Mouse (Mus musculus): ENCODE data around the gene Rps6kb2. TPM values are rescaled to one million over a fixed set of nuclear protein-coding genes. Genes with fewer than 3 reads are reported as not detected.

The Rps6kb2 gene
- total RNA-seq, 2 experiments from 2014 or later, result 25.0 to 26.7 TPM

DNA sequence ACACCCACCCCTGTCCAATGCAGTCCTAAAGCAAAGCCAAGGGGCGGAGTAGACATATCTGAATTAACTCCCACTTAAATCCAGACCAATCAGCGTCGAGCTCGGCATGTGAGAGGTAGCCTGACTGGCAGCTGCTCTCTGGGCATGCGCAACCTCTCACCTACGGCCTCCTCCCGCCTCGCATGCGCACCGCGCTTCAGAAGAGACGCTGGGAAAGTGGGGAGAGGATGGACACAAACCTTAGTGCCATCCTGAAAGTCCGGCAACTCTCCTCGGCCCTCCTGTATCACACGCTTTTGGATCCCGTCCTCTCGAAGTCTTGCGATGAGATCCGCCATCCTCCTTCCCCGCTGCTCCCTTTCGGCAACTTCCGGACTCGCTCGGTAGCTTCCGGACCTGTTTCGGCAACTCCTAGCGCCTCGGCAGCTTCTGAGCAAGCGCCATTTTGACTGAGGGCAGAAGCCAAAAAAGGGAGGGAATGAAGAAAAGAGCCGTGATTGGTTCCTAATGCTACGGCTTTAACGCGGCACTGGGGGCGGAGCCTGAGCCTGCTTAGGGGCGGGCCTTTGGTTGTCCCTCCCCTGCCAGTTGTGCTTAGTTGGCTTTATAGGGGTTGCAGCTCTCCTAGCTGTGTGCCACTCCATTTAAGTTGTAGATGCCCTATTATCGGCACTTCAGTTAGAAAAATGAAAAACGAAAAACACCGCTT is 41.9 kb downstream of the Rps6kb2 start:
- peak; percentile 74 for ATAC-seq (ENCODE audit: poor library complexity, severe bottlenecking)

DNA sequence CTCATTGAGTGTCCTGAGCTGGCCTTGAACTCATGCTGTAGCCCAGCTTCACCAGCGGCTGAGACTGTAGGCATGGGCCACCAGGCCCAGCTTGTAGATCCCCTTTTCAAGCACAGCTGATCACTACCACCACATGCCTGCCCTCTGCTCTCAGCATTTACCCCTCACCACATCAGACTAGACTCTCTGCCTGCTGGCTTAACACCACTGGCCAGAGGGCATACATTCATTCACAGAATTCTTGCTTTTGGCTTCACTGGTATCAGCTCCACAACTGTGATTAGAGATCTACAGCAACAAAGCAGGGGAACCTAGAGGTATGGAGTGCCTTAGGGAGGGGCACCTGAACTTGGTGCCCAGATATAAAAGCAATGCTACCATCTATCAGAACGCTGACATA is 42.7 kb downstream of the Rps6kb2 start:
- ATAC-seq (ENCODE audit: poor library complexity, severe bottlenecking), result no peak

DNA sequence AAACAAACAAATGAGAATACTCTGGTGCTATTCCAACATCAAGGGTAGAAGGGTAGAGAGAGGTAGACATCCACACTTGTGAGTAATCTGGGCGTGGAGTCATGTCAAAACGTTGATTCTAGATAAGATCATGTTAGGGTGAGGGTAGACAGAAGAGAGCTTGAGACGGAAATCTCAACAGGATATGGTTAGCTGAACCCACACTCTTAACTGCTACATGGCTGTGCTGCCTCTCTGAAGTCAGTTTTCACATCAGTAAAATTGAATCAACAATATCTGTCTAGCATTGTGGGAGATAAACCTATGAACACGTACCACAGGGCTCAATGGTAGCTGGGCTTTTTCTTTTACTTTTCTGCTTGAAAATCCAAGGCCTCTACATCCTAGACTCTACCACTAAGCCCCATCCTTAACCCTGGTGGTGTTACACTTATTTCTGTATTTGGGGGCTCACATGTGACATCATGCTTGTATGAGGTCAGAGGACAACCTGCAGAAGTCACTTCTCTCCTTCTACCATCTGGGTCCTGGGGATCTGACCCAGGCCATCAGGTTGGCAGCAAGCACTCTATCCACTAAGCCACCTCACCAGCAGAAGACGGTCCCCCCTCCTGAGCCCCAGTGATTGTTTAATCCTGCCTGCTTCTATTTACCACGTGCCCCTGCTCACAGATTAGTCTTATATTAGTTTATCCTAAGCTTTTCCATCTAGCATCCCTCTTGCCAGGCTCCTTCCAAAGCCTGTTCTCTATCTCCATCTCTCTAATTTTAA is 43.3 kb downstream of the Rps6kb2 start:
- no peak for ATAC-seq (ENCODE audit: poor library complexity, severe bottlenecking)

DNA sequence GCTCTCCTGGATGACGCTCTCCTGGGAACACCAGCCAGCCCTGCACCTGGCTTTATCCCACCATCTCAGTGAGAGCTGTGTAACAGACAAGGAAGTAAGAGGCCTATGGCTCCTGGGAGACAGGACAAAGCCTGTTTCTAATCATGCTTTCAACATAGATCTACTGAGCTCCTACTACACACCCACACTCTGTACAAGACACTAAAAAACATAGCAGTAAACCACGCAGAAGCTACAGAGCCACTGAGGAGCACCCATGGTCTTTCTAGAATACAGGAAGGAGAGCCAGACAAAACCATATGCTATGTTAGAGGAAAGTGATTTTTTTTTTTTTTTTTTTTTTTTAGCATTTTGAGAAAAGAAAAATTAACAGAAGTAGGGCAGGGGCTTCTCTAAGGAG is 44.8 kb downstream of the Rps6kb2 start:
- ATAC-seq (ENCODE audit: poor library complexity, severe bottlenecking), result no peak

DNA sequence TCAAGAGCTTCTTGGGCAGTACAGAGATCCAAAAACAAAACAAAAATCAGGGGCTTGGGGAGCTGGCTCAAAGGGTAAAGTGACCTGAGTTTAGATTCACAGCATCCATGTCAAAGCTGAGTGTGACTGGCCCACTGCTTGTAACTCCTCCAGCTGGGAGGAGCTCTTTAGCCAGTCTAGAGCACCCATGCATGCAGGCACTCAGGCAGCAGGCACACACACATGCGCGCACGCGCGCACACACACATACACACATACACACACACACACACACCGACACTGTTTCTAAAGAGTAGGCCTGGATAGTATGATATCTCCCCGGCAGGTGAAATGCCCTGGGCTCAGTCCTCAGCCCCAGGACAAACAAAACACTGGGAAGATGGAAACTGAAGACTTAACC is 46.1 kb downstream of the Rps6kb2 start:
- ATAC-seq (ENCODE audit: poor library complexity, severe bottlenecking), result no peak

DNA sequence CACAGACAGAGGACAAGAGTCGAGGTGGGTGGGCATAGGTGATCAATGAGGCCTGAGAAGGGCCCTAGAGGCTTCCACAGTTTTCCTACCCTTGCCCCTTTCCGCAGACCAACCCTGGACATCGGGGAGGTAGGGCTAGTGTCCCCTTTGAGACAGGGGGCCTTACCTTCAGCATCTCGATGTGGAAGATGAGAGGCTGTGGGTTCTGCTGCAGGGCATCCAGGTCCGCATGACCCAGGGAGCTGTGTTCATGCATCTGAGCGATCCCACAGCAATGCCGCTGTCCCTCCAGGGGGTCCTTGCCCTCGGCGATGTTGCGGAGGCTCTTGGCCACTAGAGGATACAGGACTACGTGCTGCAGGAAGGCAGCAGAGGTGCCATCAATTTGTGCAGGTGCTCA is 47.3 kb downstream of the Rps6kb2 start:
- ATAC-seq (ENCODE audit: poor library complexity, severe bottlenecking), result no peak

DNA sequence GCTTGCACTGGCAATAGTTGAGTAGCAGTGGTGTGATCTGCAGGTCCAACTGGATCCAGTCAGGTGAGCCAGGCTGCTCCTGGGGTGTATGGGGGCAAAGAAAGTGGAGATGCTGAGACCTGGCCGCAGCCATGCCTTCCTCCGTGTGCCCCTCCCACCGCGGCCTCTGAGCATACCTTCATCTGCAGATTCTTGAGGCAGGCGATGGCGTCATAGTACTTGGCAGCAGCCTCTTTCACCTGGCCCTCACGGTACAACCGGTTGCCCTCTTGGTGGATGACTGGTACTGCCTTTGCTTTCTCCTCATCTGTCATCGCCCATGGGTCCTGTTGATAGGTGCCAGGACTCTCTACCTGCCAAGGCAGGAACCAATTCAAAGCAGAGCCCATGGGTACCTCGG is 48.0 kb downstream of the Rps6kb2 start:
- ATAC-seq (ENCODE audit: poor library complexity, severe bottlenecking), result no peak

DNA sequence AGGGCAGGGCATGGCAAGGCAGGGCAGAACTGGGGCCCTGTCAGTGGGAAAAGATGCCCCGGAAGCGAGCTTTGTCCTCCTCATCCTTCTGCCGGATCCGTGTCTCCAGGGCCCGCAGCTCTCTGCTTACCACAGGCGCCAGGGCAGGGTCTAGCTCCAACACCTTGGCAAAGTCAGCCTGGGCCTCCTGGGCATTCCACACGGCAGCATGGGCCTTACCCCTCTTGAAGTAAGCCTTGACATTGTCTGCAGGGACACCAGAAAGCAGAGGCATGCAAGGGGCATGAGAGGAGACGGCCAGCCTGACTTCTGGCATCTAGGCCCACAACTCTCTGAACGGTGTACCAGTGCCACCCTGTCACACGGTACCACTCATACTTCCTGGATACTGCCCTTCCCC is 48.6 kb downstream of the Rps6kb2 start:
- ATAC-seq (ENCODE audit: poor library complexity, severe bottlenecking), result no peak

DNA sequence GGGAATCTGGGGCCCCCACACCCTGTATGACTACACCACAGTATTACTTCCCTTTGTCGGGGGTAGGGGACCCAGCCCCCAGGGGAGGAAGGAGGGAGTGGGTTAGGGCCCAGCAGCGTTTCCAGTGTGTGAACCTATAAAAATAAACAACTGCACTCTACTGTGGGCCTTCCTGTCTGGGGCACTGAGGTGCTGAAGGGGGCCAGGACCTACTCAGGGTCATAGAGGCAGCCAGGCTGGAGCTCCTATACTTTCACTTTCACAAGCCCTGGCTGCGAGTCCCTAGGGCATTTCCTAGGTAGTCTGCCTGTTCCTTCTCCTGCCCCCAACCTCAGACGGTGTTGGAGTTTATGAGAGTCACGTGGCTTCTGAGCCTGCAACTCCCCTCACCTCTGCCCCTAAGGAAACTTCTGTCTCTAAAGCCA is 49.3 kb downstream of the Rps6kb2 start:
- peak; percentile 36 for ATAC-seq (ENCODE audit: poor library complexity, severe bottlenecking)

DNA sequence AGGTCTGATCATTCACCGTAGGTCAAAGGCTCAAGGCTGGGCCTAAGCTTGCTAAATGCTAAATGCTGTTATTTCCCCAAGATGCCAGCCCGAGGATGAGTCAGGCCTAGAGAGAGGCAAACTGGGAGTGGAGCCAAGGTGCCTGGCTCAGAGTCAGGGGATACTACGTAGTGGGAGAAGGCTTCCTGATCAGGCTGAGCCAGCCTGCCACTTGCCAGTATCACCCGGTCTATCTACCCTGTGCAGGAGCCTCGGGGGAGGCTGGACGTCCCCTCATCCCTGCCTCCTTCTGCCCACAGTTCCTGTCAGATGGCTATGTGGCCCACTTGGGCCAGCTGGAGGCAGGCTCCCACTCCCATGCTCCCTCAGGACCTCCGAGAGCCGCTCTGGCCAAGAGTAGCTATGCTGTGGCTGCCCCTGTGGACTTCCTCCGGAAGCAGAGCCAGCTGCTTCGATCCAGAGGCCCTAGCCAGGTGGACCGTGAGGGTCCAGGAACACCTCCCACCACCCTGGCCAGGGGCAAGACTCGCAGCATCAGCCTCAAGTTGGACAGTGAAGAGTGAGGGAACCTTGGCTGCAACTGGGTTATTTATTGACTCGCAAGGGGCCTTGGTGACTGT is 49.9 kb downstream of the Rps6kb2 start:
- peak; percentile 48 for ATAC-seq (ENCODE audit: poor library complexity, severe bottlenecking)

DNA sequence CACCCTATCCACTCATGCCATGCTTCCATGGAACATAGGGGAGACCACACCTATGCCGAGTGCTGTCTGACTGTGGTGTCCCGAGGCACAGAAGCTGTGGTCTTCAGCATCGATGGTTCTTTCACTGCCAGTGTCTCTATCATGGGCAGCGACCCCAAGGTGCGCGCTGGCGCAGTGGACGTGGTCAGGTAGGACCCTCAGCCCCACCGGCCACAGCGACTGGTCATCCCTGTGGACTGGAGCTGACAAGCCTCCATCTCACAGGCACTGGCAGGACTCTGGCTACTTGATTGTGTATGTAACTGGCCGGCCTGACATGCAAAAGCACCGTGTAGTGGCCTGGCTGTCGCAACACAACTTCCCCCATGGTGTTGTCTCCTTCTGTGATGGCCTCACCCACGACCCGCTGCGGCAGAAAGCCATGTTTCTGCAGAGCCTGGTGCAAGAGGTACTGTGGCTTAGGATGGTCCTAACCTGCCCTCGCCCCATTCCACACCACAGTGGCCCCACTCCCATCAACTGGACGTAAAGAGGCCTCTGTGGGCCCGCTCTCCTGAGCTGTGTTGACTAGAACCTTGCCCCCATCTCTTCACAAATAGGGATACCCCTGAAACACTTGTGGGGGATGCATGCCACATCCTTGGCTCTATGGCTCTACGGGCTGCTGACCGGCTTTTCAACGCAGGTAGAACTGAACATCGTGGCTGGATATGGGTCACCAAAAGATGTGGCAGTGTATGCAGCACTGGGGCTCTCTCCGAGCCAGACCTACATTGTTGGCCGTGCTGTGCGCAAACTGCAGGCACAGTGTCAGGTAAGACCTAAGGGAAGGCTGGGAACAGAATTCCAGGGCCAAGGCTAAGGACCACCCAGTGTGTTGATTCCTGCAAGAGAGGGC is 50.8 kb downstream of the Rps6kb2 start:
- peak; percentile 80 for ATAC-seq (ENCODE audit: poor library complexity, severe bottlenecking)

DNA sequence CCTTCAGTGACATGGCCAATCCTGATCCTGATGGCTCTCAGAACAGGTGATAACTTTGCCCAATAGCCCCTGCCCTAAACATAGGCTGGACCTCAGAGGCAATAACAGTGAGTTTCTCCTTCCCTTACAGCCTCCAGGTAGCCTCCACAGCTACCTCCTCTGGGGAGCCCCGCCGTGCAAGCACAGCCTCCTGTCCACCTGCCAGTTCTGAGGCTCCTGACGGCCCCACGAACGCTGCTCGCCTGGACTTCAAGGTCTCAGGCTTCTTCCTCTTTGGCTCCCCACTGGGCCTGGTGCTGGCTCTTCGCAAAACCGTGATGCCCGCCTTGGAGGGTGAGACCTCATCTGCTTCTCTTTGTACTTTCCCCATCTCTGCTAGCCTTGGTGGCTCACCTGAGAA is 54.6 kb downstream of the Rps6kb2 start:
- ATAC-seq (ENCODE audit: poor library complexity, severe bottlenecking), result no peak

DNA sequence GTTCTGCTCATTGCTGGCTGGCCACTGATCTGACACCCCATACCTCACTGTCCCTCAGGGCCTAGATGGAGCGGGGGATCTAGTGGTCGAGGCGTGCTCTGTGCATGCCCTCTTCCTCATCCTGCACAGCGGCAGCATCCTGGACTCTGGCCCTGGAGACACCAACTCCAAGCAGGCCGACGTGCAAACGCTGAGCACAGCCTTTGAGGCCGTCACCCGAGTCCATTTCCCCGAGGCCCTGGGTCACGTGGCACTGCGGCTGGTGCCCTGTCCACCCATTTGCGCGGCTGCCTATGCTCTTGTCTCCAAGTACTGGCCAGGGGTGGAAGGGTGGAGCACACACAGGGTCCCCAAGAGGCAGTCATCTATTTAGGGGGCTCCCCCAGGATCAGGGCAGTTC is 56.5 kb downstream of the Rps6kb2 start:
- no peak for ATAC-seq (ENCODE audit: poor library complexity, severe bottlenecking)

DNA sequence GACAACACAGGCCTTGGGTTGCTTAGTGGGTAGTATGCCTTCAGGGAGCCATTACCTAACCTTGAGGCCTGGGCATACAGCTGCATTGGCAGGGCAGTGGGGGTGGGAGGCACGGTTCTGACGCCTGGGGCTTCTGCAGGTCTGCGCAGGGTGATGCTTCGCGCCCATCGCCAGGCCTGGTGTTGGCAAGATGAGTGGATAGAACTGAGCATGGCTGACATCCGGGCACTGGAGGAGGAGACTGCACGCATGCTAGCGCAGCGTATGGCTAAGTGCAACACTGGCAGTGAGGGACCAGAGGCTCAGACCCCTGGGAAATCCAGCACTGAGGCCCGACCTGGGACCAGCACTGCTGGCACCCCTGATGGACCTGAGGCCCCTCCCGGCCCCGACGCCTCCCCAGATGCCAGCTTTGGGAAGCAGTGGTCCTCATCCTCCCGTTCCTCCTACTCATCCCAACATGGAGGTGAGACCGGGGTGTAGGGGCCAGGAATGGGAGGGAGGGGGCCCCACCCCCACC is 58.4 kb downstream of the Rps6kb2 start:
- no peak for ATAC-seq (ENCODE audit: poor library complexity, severe bottlenecking)

Other genes with a start within 250 kb of the Rps6kb2 start
Only the 30 nearest of the 32 such genes appear.
- gene Unc93b1, start 228.2 kb downstream of the Rps6kb2 start, total RNA-seq (2015), result 242 and 258 TPM in 2 replicates
- gene Unc93b1, start 228.2 kb downstream of the Rps6kb2 start, total RNA-seq (2017), result 447 and 483 TPM in 2 replicates
- 1.4 and 2.7 TPM in 2 replicates for gene Aldh3b3, start 204.7 kb downstream of the Rps6kb2 start, total RNA-seq (2015)
- 2.4 TPM in 2 replicates for gene Aldh3b3, start 204.7 kb downstream of the Rps6kb2 start, total RNA-seq (2017)
- gene Aldh3b2, start 191.0 kb downstream of the Rps6kb2 start, total RNA-seq (2015), result 0.18 and 2.2 TPM in 2 replicates
- 0.28 and 0.55 TPM in 2 replicates for gene Aldh3b2, start 191.0 kb downstream of the Rps6kb2 start, total RNA-seq (2017)
- 0.51 and 0.62 TPM in 2 replicates for gene Acy3, start 176.8 kb downstream of the Rps6kb2 start, total RNA-seq (2015)
- not detected in 2 replicates for gene Acy3, start 176.8 kb downstream of the Rps6kb2 start, total RNA-seq (2017)
- gene Tbx10, start 170.6 kb downstream of the Rps6kb2 start, total RNA-seq (2015), result not detected in 2 replicates
- not detected in 2 replicates for gene Tbx10, start 170.6 kb downstream of the Rps6kb2 start, total RNA-seq (2017)
- gene Nudt8, start 162.8 kb downstream of the Rps6kb2 start, total RNA-seq (2015), result 8.6 and 13.4 TPM in 2 replicates
- gene Nudt8, start 162.8 kb downstream of the Rps6kb2 start, total RNA-seq (2017), result 4.9 and 5.7 TPM in 2 replicates
- gene Gm49405, start 162.7 kb downstream of the Rps6kb2 start, total RNA-seq (2015), result 0.45 TPM in 1 of 2 replicates, not detected in the other
- gene Gm49405, start 162.7 kb downstream of the Rps6kb2 start, total RNA-seq (2017), result 0.28 and 1.2 TPM in 2 replicates
- 1.2 and 1.5 TPM in 2 replicates for gene Doc2g, start 160.0 kb downstream of the Rps6kb2 start, total RNA-seq (2015)
- gene Doc2g, start 160.0 kb downstream of the Rps6kb2 start, total RNA-seq (2017), result 0.18 and 0.37 TPM in 2 replicates
- 82.1 and 103 TPM in 2 replicates for gene Ndufv1, start 150.5 kb downstream of the Rps6kb2 start, total RNA-seq (2015)
- gene Ndufv1, start 150.5 kb downstream of the Rps6kb2 start, total RNA-seq (2017), result 151 and 169 TPM in 2 replicates
- gene Gstp1, start 125.4 kb downstream of the Rps6kb2 start, total RNA-seq (2015), result 257 and 287 TPM in 2 replicates
- 69.5 and 80.2 TPM in 2 replicates for gene Gstp1, start 125.4 kb downstream of the Rps6kb2 start, total RNA-seq (2017)
- 4.8 TPM in 1 of 2 replicates, not detected in the other for gene Gstp2, start 117.3 kb downstream of the Rps6kb2 start, total RNA-seq (2015)
- 1.8 TPM in 1 of 2 replicates, not detected in the other for gene Gstp2, start 117.3 kb downstream of the Rps6kb2 start, total RNA-seq (2017)
- gene Gstp3, start 103.8 kb downstream of the Rps6kb2 start, total RNA-seq (2015), result 3.0 and 5.0 TPM in 2 replicates
- 4.0 and 4.5 TPM in 2 replicates for gene Gstp3, start 103.8 kb downstream of the Rps6kb2 start, total RNA-seq (2017)
- not detected in 2 replicates for gene Cabp2, start 81.8 kb downstream of the Rps6kb2 start, total RNA-seq (2015)
- gene Cabp2, start 81.8 kb downstream of the Rps6kb2 start, total RNA-seq (2017), result not detected in 2 replicates
- gene Cdk2ap2, start 66.2 kb downstream of the Rps6kb2 start, total RNA-seq (2015), result 245 and 277 TPM in 2 replicates
- gene Cdk2ap2, start 66.2 kb downstream of the Rps6kb2 start, total RNA-seq (2017), result 72.9 and 83.4 TPM in 2 replicates
- 38.3 and 47.7 TPM in 2 replicates for gene Pitpnm1, start 63.4 kb downstream of the Rps6kb2 start, total RNA-seq (2015)
- 30.2 and 38.9 TPM in 2 replicates for gene Pitpnm1, start 63.4 kb downstream of the Rps6kb2 start, total RNA-seq (2017)
- gene Aip, start 37.5 kb downstream of the Rps6kb2 start, total RNA-seq (2015), result 111 and 139 TPM in 2 replicates
- gene Aip, start 37.5 kb downstream of the Rps6kb2 start, total RNA-seq (2017), result 72.5 and 76.7 TPM in 2 replicates
- gene Gpr152, start 23.6 kb downstream of the Rps6kb2 start, total RNA-seq (2015), result not detected in 2 replicates
- gene Gpr152, start 23.6 kb downstream of the Rps6kb2 start, total RNA-seq (2017), result not detected in 2 replicates
- gene Cabp4, start 19.3 kb downstream of the Rps6kb2 start, total RNA-seq (2015), result 0.14 and 0.22 TPM in 2 replicates
- gene Cabp4, start 19.3 kb downstream of the Rps6kb2 start, total RNA-seq (2017), result not detected in 2 replicates
- gene Coro1b, start 14.7 kb downstream of the Rps6kb2 start, total RNA-seq (2015), result 279 and 345 TPM in 2 replicates
- 142 and 161 TPM in 2 replicates for gene Coro1b, start 14.7 kb downstream of the Rps6kb2 start, total RNA-seq (2017)
- gene Ptprcap, start 9.8 kb downstream of the Rps6kb2 start, total RNA-seq (2015), result 30.5 and 42.1 TPM in 2 replicates
- 43.9 and 44.8 TPM in 2 replicates for gene Ptprcap, start 9.8 kb downstream of the Rps6kb2 start, total RNA-seq (2017)
- 3.9 and 4.7 TPM in 2 replicates for gene Carns1, start 12.1 kb upstream of the Rps6kb2 start, total RNA-seq (2015)
- 1.3 and 2.0 TPM in 2 replicates for gene Carns1, start 12.1 kb upstream of the Rps6kb2 start, total RNA-seq (2017)
- gene Tbc1d10c, start 27.9 kb upstream of the Rps6kb2 start, total RNA-seq (2015), result 52.8 and 59.9 TPM in 2 replicates
- 21.5 and 33.5 TPM in 2 replicates for gene Tbc1d10c, start 27.9 kb upstream of the Rps6kb2 start, total RNA-seq (2017)
- gene Ppp1ca, start 28.7 kb upstream of the Rps6kb2 start, total RNA-seq (2015), result 496 and 536 TPM in 2 replicates
- 639 and 705 TPM in 2 replicates for gene Ppp1ca, start 28.7 kb upstream of the Rps6kb2 start, total RNA-seq (2017)
- gene Rad9a, start 38.3 kb upstream of the Rps6kb2 start, total RNA-seq (2015), result 32.8 and 36.7 TPM in 2 replicates
- 21.4 and 22.8 TPM in 2 replicates for gene Rad9a, start 38.3 kb upstream of the Rps6kb2 start, total RNA-seq (2017)
- 1.4 and 2.9 TPM in 2 replicates for gene Clcf1, start 50.9 kb upstream of the Rps6kb2 start, total RNA-seq (2015)
- 0.40 and 2.2 TPM in 2 replicates for gene Clcf1, start 50.9 kb upstream of the Rps6kb2 start, total RNA-seq (2017)
- not detected in 2 replicates for gene AC109138.7, start 51.0 kb upstream of the Rps6kb2 start, total RNA-seq (2015)
- gene AC109138.7, start 51.0 kb upstream of the Rps6kb2 start, total RNA-seq (2017), result not detected in 2 replicates
- gene Pold4, start 68.5 kb upstream of the Rps6kb2 start, total RNA-seq (2015), result 98.9 and 105 TPM in 2 replicates
- gene Pold4, start 68.5 kb upstream of the Rps6kb2 start, total RNA-seq (2017), result 102 and 122 TPM in 2 replicates
- gene Ssh3, start 105.8 kb upstream of the Rps6kb2 start, total RNA-seq (2015), result 15.9 and 16.5 TPM in 2 replicates
- gene Ssh3, start 105.8 kb upstream of the Rps6kb2 start, total RNA-seq (2017), result 17.2 and 19.8 TPM in 2 replicates
- gene Ankrd13d, start 119.8 kb upstream of the Rps6kb2 start, total RNA-seq (2015), result 6.5 and 7.2 TPM in 2 replicates
- 8.7 and 10.5 TPM in 2 replicates for gene Ankrd13d, start 119.8 kb upstream of the Rps6kb2 start, total RNA-seq (2017)
- 278 TPM in 2 replicates for gene Grk2, start 142.9 kb upstream of the Rps6kb2 start, total RNA-seq (2015)
- 231 and 296 TPM in 2 replicates for gene Grk2, start 142.9 kb upstream of the Rps6kb2 start, total RNA-seq (2017)

Data from megakaryocyte, adult 5-6 weeks (primary cell).